Mouse (Mus musculus) spleen, postnatal 14 days (tissue): ENCODE results near the gene Dnajc12.
A peak's percentile ranks its signal among the peaks of the same experiment; 100 is the strongest.
"Not testable (repeated sequence)": the region's sequence is repeated elsewhere in the genome, so short reads cannot be mapped to it uniquely, and the experiment has no call there.

Experiments
- DNase-seq, 2 experiments: peaks; one replicate each; pipeline ENCODE4 v3.0.0; 2021 to 2022; ENCODE audit warnings: low spot score in 2 of 2

The Dnajc12 gene

GRCm38 (mm10) chr10:63429785-63430305 lies 47.6 kb downstream of the Dnajc12 start, which contains the start of gene Ctnna3:
Gene Ctnna3 (plus strand): TSS chr10:63430098.
- peak; percentile 75 to 83 for DNase-seq

- no peak for DNase-seq
These were observed 49.0 kb downstream of the Dnajc12 start for GRCm38 (mm10) chr10:63431221-63431736.

- no peak for DNase-seq
These were observed 49.9 kb downstream of the Dnajc12 start for GRCm38 (mm10) chr10:63432099-63432498.

DNA sequence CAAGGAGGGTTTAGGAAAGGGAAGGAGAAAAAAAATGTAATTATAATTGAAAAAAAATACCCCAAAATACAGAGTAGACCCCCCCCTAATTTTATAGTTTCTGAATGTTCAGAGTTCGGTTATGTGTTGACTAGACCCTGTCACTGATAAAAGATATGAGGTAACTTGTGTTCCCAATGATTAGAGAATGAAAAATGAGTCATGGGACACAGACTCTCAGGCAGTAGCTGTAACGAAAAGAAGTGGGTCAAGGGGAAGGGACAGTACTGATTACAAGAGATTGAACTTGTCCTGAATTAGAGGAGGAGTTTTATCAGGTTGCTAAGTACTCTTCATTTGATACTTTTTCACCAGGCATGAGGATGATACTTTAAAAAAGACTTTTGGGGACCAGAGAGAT lies 50.6 kb downstream of the Dnajc12 start:
- no peak for DNase-seq

- DNase-seq = no peak
These were observed 56.6 kb downstream of the Dnajc12 start for GRCm38 (mm10) chr10:63438736-63439262.

DNA sequence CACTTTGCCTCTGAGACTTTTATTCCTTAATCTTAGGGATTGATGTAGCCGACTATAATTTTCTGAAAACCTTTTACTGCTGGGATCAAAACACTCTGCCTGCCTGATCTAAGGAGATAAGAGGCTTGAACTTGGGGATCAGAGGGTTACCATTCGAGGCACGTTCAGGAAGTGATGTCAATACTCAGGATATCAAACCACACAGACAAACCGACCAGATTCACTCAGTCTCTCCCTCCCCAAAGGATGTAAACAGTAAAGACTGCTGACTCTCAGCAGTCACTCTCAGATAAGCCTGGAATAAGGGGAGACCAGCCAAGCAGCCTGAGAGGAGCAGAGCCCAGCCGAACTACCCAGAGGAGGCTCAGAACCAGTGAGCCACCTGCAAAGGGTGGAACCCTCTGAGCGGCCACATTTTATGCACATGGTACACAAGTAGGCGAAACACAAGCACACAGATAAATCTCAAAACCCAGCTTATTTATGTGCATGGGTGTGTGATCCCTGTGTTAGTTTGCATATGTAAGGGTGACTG lies 57.5 kb downstream of the Dnajc12 start:
- DNase-seq = no peak

DNA sequence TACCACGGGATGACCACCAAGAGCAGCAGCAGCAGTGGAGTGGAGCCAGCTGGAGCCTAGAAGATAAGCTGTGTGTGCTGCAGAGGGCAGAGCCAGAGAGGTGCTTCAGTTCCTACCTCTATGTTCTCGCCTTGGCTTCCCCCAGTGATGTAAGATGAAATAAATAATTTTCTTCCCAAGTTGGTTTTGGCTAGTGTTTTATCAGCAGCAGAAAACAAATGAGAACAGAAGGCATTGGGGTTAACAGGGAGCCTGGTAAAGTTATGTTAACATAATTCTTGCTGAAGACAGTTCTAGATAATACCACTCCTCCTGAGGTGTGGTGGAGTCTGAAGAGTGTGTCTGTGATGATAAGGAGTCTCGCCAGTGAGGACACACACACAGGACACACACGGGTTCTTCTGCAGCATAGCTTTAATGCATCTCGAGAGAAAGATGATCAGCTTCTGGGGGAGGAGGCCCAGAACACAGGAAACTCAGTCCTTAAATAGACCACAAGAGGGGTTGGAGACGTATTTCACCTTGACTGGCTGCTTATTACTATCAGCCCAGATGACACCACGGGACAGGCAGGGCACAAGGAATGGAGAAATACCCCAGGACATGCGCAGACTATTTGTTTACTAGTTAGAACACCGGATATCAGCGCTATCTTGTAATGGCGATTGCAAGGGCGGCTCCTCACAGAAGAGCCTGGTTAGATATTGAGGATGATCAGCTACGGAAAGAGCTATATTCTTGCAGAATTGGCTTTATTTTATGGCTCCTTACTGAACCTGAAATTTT lies 62.6 kb downstream of the Dnajc12 start:
- not testable (repeated sequence) for DNase-seq

DNA sequence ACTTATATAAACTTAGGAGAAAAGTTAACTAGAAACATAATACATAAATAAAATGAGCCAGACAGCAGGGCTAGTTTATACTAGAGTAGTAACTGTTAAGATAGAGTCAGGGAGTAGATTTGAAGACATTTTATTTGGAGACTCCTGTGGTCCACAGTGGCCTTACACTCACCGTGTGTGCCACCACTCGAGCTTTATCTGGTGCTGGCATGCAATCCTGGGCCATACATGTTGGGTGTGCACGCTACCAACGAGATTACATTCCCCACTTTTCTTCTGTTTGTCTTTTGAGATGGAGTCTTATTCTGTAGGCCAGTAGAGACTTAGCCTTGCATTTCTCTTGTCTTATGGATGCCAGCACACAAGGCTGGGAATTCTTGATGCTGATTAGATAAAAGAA lies 71.7 kb downstream of the Dnajc12 start:
- no peak for DNase-seq

DNA sequence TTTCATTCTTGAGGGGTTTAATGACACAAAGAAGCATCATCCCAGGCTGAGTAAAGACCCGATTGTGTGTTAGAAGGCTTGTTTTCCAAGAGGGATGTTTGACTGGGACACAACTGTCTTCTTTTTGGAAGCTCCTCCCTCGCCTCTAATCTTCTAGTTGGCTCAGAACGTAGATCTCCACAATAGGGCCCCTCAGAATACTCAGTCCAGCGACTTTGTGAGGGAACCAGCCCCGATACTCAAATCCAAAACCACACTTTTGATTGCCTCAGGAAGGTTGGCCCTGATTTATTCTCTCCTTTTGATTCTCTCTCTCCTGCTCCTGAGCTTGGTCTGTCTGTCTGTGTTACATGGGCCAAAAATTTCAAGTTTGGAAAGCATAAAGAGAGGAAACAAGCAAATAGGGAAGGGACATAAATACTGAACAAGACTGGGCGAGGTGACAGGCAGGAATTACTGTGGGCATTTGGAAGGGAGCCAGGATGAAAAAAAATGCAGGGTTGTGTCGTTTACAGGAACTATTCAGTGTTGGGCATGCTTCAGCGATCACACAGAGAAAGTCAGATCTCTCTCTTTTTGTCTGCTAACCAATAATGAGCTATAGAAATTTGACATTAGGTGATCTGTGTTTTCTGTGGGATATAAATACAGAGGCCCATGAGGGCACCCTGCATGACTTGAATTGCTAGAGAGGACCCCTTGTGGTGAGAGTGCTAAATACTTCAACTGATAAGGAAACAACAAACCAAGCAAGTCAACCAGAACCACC lies 73.1 kb downstream of the Dnajc12 start:
- no peak for DNase-seq

DNA sequence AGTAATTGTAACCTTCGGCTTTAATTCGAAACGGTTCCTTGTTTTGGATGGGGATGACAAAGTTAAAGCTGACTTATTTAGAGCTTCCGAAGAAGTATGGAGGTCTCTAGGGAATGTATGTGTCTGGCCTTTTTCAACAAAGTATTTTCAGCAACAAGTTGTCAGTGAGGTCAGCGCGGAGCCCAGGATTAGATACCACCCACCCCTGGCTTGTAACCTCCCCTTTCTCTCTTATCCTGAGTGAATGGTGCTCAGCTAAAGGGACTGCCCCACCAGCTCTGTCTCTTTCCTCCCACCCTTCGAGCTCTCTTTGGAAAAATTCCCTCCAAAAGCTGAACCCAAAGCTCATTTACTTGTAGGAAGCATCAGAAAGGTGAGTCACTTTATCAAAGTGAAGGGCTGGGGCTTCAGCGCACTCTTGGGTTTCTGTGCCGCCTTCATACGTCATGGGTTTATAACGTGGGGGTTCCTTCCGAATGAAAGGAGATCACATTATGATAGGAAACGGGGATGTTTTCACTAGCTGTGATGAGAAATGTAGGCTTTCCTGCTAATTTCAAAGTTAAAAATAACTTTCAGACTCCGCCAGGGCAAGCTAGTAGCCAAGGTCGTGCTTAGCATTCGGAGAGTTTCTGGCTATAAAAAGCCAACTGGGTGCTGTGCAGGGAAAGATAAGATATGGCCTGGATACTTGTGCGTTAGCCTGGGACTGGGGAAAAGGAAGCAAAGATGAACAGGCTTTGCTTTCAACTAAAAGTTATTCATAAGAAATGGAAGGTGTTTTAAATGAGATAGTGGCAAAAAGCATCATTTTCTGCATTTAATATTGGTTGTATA lies 75.3 kb downstream of the Dnajc12 start:
- DNase-seq = no peak
